Mouse (Mus musculus): Measurements from ENCODE around the gene Ncapg2.

DNA sequence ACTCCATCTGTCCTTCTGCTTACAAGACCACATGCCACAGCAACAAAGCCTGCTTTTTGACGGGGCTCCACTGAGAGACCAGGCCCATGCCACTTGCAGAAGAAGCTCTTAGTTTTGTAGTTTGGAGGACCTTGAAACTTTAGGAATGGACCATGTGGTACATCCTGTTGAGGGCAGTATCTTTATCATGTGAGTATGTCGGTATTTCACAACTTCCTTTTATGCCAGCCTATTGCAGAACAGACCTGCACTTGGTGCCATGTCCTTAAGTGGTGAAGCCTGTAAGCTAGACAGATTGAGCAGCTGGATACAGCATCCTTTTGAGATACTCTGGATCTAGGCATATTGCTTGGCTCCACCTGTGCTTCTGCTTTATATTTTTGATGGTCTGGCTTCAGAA is 68.1 kb downstream of the Ncapg2 start:
- TF ChIP-seq POLR2A (IDR thresholded peaks at IDR 0.05; ENCODE audit: borderline replicate concordance, low read depth, low read length) (no peak), CTCF (IDR thresholded peaks at IDR 0.05; ENCODE audit: low read depth, low read length) (no peak)

Data from bone marrow macrophage, adult 2 months (primary cell).